Mouse (Mus musculus): Measurements from ENCODE around the gene Camsap1.

Camsap1 gene

GRCm38 (mm10) chr2:25983159-25983907 lies at the start of gene Camsap1:
Gene Camsap1, minus strand, starts transcription at chr2:25983282.
- under 1% methylated on average over 63 of the region's 64 CpGs for WGBS

- 75% methylated on average over 3 of the region's 3 CpGs for WGBS
These were observed 47.2 kb upstream of the Camsap1 start for GRCm38 (mm10) chr2:26030288-26030687.

GRCm38 (mm10) chr2:26024138-26025075 lies 41.3 kb upstream of the Camsap1 start:
- WGBS = 23% methylated on average over 4 of the region's 4 CpGs

DNA sequence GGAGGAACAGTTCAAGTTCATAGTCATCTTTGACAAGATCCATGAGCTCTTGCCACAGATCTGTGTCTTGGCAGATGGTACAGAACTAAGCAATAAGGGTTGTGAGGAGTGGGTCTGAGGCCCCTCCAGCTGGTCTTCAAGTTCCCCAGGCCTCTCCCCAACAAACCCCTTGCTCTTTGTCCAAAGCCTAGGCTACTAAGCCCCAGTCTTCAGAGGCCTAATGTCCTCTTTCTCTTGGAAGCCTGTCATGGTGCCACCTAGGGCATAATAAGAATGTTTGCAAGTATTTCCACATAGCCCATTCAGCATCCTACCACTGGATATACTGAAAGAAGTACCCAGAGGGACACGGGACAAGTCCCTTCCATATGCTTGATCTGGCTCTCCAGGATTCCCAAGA lies 39.5 kb upstream of the Camsap1 start:
- WGBS = 79% methylated on average over 1 of the region's 1 CpGs

GRCm38 (mm10) chr2:26022258-26022565 lies 39.1 kb upstream of the Camsap1 start:
- 83% methylated on average over 8 of the region's 8 CpGs for WGBS

DNA sequence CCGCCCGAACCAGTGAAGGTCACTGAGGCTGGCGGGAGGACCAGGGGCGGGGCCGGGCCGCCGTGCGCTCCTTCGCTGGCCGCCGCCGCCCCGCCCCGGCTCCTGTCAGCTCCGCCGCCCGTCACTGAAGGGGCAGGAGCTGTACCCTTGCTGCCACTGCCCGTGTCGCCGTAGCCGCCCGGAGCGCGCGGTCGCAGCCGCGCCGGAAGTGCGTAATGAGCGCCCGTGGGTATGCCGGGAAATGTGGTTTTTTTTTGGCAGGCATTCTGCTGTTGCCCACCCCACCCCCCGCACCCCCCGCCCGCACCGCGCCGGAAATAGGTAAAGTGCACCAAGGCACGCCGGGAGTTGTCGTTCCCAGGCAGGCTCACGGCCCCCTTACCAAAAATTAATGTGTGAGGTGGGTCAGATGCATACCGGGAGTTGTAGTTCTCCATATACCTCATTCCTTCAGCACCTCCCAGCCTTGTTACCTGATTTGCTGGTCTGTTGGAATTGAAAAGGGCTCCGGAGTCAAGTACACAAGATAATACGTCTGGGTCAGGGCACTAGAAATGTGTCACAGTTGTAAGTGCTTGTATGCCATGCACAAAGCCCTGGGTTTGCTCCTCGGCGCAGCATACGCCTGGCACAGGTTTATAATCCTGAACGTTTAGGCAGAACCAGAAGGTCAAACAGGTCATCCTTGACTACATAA lies 38.6 kb upstream of the Camsap1 start, which contains the start of gene Ubac1:
Gene Ubac1, minus strand, starts transcription at position 187 of the 697 bp plus-strand sequence.
- 5% methylated on average over 50 of the region's 50 CpGs for WGBS

GRCm38 (mm10) chr2:26020714-26021560 lies 37.9 kb upstream of the Camsap1 start:
- WGBS = under 1% methylated on average over 38 of the region's 38 CpGs

GRCm38 (mm10) chr2:26019923-26020322 lies 36.8 kb upstream of the Camsap1 start:
- 78% methylated on average over 3 of the region's 3 CpGs for WGBS

- WGBS = 64% methylated on average over 4 of the region's 4 CpGs
These were observed 34.2 kb upstream of the Camsap1 start for GRCm38 (mm10) chr2:26017326-26017725.

DNA sequence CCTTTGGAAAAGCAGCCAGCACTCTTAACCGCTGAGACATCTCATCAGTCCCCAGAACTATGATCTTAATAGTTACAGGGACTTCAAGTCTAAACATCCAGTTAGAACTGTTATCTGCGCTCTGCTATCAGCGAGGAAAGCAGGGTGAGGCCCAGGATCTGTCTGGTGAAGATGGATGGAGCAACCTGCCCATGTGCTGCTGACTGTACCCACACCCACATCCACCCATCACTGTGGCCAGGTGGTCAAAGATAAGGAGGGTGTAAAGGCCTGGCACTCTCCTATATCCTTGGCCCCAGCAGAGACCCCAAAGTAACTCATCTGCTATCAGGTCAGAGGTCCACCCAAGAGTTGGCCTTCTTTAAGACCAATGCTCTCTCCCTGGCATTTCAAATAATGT lies 30.6 kb upstream of the Camsap1 start:
- WGBS = 97% methylated on average over 3 of the region's 3 CpGs

DNA sequence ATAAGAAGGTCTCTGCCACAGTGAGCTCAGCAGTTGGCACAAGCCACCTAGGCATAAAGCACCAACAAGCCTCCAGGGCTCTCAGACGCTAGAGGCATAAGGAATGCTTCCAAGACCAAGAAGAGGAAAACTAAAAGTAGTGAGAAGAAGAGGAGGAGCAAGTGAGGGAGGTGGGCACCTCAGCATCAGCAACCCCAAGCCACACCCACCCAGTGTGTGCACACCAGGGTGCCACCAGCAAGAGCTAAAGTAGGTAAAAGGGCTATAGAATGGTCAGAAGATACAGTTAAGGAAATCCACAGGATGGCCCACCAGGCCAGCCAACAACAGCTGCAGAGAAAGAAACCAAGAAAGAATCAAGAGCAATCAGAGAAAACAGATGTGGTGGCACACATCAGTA lies 28.3 kb upstream of the Camsap1 start:
- WGBS = 40% methylated on average over 1 of the region's 1 CpGs

GRCm38 (mm10) chr2:26002001-26002400 lies 18.9 kb upstream of the Camsap1 start:
- WGBS = 59% methylated on average over 2 of the region's 2 CpGs

- WGBS = 92% methylated on average over 5 of the region's 5 CpGs
These were observed 18.1 kb upstream of the Camsap1 start for GRCm38 (mm10) chr2:26001136-26001535.

DNA sequence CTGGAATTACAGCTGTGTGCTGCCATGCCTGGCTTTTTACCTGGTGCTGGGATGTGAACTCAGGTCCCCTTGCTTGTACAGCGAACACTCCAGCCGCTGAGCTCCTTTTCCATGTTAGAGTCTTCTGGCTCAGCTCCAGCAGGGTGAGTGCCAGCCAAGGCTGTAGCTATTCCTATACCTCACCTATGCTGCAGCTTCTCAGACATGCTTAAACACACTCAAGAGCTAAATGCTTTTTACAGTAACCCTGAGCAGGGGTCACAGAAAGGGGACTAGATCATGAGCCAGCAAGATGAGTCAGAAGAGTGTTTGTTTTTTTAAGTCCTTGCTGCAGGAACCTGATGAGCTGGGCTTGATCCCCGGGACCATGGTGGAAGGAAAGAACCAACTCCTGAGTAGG lies 14.6 kb upstream of the Camsap1 start:
- WGBS = 61% methylated on average over 3 of the region's 3 CpGs

DNA sequence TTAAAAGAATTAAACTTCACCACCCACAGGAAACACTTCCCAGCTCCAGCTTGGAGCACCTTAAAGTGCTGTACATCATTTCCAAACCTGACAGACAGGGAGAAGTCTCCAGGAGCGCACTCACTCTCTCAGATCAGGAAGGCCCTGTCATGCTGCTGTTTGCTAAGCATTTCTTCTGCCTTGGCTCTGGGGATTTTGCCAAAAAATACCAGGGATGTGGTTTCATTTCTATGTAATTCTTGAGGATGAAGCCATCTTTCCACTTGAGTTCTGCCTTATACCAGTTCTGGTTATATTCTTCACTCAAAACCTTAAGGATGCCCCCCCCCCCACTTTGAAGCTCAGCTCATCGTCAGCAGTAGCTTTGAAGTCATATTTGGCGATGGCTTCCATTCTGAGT lies 11.7 kb upstream of the Camsap1 start:
- WGBS = 81% methylated on average over 3 of the region's 3 CpGs

- WGBS = 62% methylated on average over 2 of the region's 2 CpGs
These were observed 9.2 kb upstream of the Camsap1 start for GRCm38 (mm10) chr2:25992285-25992684.

DNA sequence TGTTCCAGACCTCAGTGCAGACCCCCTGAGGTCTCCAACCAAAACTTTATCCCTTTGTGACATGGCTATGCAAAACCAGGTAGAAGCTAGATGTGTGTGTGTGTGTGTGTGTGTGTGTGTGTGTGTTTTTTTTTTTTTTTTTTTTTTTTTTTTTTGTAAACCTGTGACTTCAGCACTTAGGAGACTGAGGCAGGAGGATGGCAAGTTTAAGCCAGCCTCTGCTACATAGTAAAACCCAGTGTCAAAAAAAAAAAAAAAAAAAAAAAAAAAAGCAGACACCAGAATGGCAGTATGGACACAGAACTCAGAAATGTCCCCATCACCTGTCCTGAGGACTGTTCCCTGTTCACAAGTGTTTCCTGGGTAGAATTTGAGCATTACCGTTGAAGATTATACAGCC lies 6.6 kb upstream of the Camsap1 start:
- 96% methylated on average over 1 of the region's 1 CpGs for WGBS

- 78% methylated on average over 6 of the region's 6 CpGs for WGBS
These were observed 4.7 kb upstream of the Camsap1 start for GRCm38 (mm10) chr2:25987817-25988216.

GRCm38 (mm10) chr2:25986601-25987000 lies 3.5 kb upstream of the Camsap1 start:
- WGBS = 82% methylated on average over 5 of the region's 5 CpGs

DNA sequence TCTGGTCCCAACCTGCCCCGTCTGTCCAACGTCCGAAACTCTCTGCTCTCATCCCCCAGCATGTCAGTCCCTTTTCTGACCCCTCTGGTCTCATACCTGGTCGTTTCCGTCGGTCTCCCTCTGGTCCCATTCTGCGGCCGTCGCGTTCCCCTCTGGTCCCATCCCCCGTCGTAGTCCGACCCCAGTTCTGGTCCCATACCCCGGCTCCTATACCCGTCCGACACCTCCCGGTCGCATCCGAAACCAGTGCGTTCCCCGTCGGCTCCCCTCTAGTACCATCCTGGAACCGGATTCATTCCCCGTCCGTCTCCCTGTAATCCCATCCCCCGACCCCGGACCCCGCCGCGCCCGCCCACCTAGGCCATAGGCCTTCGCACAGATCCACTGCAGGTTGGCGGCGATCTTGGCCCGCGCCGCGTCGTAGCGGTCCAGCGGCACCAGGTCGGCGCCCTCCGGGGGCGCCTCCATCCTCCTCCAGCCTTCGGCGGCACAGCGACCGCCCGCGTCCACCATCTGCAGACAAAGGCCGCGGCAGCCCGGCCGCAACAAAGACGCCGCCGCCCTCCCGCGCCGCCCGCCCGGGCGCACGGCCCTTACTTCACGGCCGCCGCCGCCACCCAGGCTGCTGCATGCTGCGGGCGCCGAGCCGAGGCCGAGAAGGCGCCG lies 523 bp downstream of the Camsap1 start:
- WGBS = under 1% methylated on average over 76 of the region's 76 CpGs

DNA sequence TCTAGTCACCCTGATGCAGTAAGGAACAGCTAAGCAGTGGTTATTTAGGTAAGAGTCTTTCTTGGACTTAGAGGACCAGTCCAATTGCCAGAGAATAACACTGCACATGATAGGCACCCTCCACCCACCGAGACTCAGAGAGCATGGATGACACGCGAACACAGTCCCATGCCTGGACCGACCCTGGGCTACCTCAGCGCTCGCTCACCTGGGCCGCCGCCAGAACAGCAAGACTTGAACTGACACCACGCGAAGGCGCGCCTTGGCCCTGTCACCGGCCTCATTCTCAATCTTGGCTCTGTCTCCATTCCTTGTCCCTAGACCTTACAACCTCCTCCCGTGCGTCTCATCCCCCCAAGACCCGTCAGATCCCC lies 1.0 kb downstream of the Camsap1 start:
- WGBS = 2% methylated on average over 16 of the region's 16 CpGs
